Mouse (Mus musculus) heart, embryonic 12.5 days (tissue): ENCODE data around the gene Med13l. TPM values are rescaled to one million over a fixed set of nuclear protein-coding genes. Genes with fewer than 3 reads are reported as not detected.
"Not testable (repeated sequence)": the region's sequence is repeated elsewhere in the genome, so short reads cannot be mapped to it uniquely, and the experiment has no call there.

ENCODE experiments used
- ATAC-seq: fragments of 200-750 bp; cut with Nextera tagmentation; 2 replicates; pipeline ENCODE4 v1.8.0; 2017; ENCODE audit warnings: moderate TSS enrichment, moderate library complexity; ENCODE audit not compliant: insufficient number of reproducible peaks, low FRiP score
- H3K27ac ChIP-seq: fragments of 300-500 bp; sonication (generic); 2 replicates; pipeline ENCODE4 v1.5.1; 2016; ENCODE audit warnings: mild to moderate bottlenecking, moderate library complexity; ENCODE audit not compliant: poor library complexity, severe bottlenecking
- H3K27me3 ChIP-seq: fragments of 300-500 bp; sonication (generic); replicated peaks from 2 replicates; pipeline ENCODE4 v1.6.1; 2016; ENCODE audit warnings: mild to moderate bottlenecking, moderate library complexity
- H3K36me3 ChIP-seq: fragments of 300-500 bp; sonication (generic); 2 replicates; pipeline ENCODE4 v1.6.1; 2016; ENCODE audit warnings: mild to moderate bottlenecking, moderate library complexity
- H3K4me1 ChIP-seq: fragments of 300-500 bp; sonication (generic); replicated peaks from 2 replicates; pipeline ENCODE4 v1.6.1; 2016; ENCODE audit warnings: mild to moderate bottlenecking
- H3K4me2 ChIP-seq: fragments of 300-500 bp; sonication (generic); 2 replicates; pipeline ENCODE4 v1.6.1; 2016; ENCODE audit warnings: mild to moderate bottlenecking, moderate library complexity
- H3K4me3 ChIP-seq: fragments of 300-500 bp; sonication (generic); 2 replicates; pipeline ENCODE4 v1.5.1; 2016; ENCODE audit warnings: mild to moderate bottlenecking
- H3K9ac ChIP-seq: fragments of 300-500 bp; sonication (generic); 2 replicates; pipeline ENCODE4 v1.6.1; 2016; ENCODE audit warnings: mild to moderate bottlenecking, moderate library complexity
- H3K9me3 ChIP-seq: fragments of 300-500 bp; sonication (generic); replicated peaks from 2 replicates; pipeline ENCODE4 v1.6.1; 2016; ENCODE audit warnings: mild to moderate bottlenecking, moderate library complexity
- WGBS: fragments of 180-500 bp; shearing (Covaris S2); methylation state at CpG from one replicate; pipeline ENCODE4 v1.1.7; 2016; 5-methylcytosine and 5-hydroxymethylcytosine counted together
- polyA plus RNA-seq: library from polyadenylated mRNA; unstranded; fragments of >200 nt; fragmentation: Nextera tagmentation; extraction: Ambion mirVana; gene quantifications from 2 replicates; pipeline ENCODE4 v1.2.1, GENCODE M21; 2016

Gene Med13l
- polyA plus RNA-seq, 1 experiment from 2014 or later: 10.0 TPM

GRCm38 (mm10) chr5:118646897-118647296 is 86.4 kb downstream of the Med13l start:
- 76% methylated on average over 5 of the region's 5 CpGs for WGBS

GRCm38 (mm10) chr5:118647384-118647783 is 86.9 kb downstream of the Med13l start:
- H3K9me3 ChIP-seq: no peaks in the 10 kb centered on the region
- H3K27me3 ChIP-seq: no peaks in the 10 kb centered on the region
- peaks cover 57% of the 10 kb centered on the region for H3K4me1 ChIP-seq
- WGBS: 77% methylated on average over 6 of the region's 6 CpGs
- no peak overlapping the region for H3K27ac ChIP-seq
- no peaks in the 10 kb centered on the region for H3K36me3 ChIP-seq
- no peak overlapping the region for H3K4me3 ChIP-seq
- no peak for ATAC-seq
- H3K9ac ChIP-seq: no peak overlapping the region
- no peak overlapping the region for H3K4me2 ChIP-seq

More at GRCm38 (mm10) chr5:118646897-118647296, 86.4 kb downstream of the Med13l start:
- Histone ChIP-seq H3K27me3 (no peaks in the 10 kb centered on the region), H3K36me3 (no peaks in the 10 kb centered on the region), H3K9ac (no peak overlapping the region), H3K27ac (no peak overlapping the region), H3K4me3 (no peak overlapping the region), H3K9me3 (no peaks in the 10 kb centered on the region), H3K4me1 (peaks cover 59% of the 10 kb centered on the region), H3K4me2 (no peak overlapping the region)
- ATAC-seq: no peak

DNA sequence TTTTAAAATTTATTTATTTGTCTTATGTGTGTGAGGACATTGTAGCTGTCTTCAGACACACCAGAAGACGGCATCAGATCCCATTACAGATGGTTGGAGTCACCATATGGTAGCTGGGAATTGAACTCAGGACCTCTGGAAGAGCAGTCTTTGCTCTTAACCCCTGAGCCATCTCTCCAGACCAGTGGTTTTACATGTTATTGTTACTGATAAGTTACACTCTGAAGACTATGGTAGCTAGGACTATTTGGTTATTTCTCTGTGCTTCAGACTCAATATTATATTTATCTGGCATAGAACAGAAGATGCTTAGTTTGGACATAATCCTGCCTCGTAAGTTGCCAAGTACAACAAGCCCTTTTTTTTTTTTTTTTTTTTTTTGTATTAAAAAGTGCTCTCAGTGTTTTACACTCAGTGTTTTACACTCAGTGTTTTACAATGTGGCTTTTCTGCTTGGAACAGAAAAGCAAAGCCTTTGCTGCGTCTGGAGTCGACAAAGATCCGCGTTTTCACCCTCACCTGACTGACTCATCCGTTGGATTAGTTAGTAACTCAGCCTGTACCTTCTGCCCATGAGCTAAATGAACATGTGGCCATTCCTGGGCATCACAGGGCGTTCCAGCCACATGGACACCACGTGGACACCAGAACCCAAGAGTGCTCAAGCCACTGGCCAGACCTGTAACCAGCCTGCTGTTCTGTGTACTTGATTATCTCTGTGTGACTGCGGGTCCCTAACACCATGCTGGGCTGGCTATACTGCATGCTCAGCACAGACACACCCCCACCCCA is 88.9 kb downstream of the Med13l start:
- H3K4me1 ChIP-seq: peaks cover 50% of the 10 kb centered on the region
- no peak overlapping the region for H3K27ac ChIP-seq
- WGBS: 80% methylated on average over 10 of the region's 10 CpGs
- ATAC-seq: no peak
- no peaks in the 10 kb centered on the region for H3K27me3 ChIP-seq
- no peaks in the 10 kb centered on the region for H3K36me3 ChIP-seq
- H3K9me3 ChIP-seq: no peaks in the 10 kb centered on the region
- no peak overlapping the region for H3K4me3 ChIP-seq
- no peak overlapping the region for H3K9ac ChIP-seq
- no peak overlapping the region for H3K4me2 ChIP-seq

GRCm38 (mm10) chr5:118650007-118650548 is 89.6 kb downstream of the Med13l start:
- Histone ChIP-seq H3K9me3 (no peaks in the 10 kb centered on the region), H3K36me3 (no peaks in the 10 kb centered on the region), H3K4me3 (no peak overlapping the region), H3K27me3 (no peaks in the 10 kb centered on the region), H3K9ac (no peak overlapping the region), H3K4me2 (no peak overlapping the region), H3K27ac (no peak overlapping the region), H3K4me1 (peaks cover 49% of the 10 kb centered on the region)
- WGBS: 85% methylated on average over 4 of the region's 4 CpGs
- ATAC-seq: no peak

GRCm38 (mm10) chr5:118650746-118651145 is 90.3 kb downstream of the Med13l start:
- no peak for ATAC-seq
- Histone ChIP-seq H3K4me2 (no peak overlapping the region), H3K27me3 (no peaks in the 10 kb centered on the region), H3K9me3 (no peaks in the 10 kb centered on the region), H3K27ac (no peak overlapping the region), H3K9ac (no peak overlapping the region), H3K4me1 (peaks cover 46% of the 10 kb centered on the region), H3K36me3 (no peaks in the 10 kb centered on the region), H3K4me3 (no peak overlapping the region)
- 77% methylated on average over 7 of the region's 7 CpGs for WGBS

GRCm38 (mm10) chr5:118652611-118653010 is 92.1 kb downstream of the Med13l start:
- Histone ChIP-seq H3K27ac (no peak overlapping the region), H3K27me3 (no peaks in the 10 kb centered on the region), H3K9ac (no peak overlapping the region), H3K36me3 (no peaks in the 10 kb centered on the region), H3K4me1 (peaks cover 46% of the 10 kb centered on the region), H3K4me2 (no peak overlapping the region), H3K9me3 (no peaks in the 10 kb centered on the region), H3K4me3 (no peak overlapping the region)
- ATAC-seq: no peak
- 93% methylated on average over 8 of the region's 8 CpGs for WGBS

- not testable (repeated sequence) for H3K4me2 ChIP-seq, H3K9ac ChIP-seq, H3K4me3 ChIP-seq, H3K27me3 ChIP-seq, H3K9me3 ChIP-seq, H3K27ac ChIP-seq, ATAC-seq, H3K36me3 ChIP-seq
- WGBS: 91% methylated on average over 5 of the region's 5 CpGs
- peaks cover 41% of the 10 kb centered on the region for H3K4me1 ChIP-seq
These were observed 92.6 kb downstream of the Med13l start for GRCm38 (mm10) chr5:118653119-118653518.

GRCm38 (mm10) chr5:118654599-118654998 is 94.1 kb downstream of the Med13l start:
- Histone ChIP-seq H3K36me3 (no peaks in the 10 kb centered on the region), H3K9me3 (no peaks in the 10 kb centered on the region), H3K4me1 (peaks cover 52% of the 10 kb centered on the region), H3K4me2 (no peak overlapping the region), H3K4me3 (no peak overlapping the region), H3K27me3 (no peaks in the 10 kb centered on the region), H3K9ac (no peak overlapping the region), H3K27ac (no peak overlapping the region)
- 86% methylated on average over 11 of the region's 11 CpGs for WGBS
- no peak for ATAC-seq

DNA sequence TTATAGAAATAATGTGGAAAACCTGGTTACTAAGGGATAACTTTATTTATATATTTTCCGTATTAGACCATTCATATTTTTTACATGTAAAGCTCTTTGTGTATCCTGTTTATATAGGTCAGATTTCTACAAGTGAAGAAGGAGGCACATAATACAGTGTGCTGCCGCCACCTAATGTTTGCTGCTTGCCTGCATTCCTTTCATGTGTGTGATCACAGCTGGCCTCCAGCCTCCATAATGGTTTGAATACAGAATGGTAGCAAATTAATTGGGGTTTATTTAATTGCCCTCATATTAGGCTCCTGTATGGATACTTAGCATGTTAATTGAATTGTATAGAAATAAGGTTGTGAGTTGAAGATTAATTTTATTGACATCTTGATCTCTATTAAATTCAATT is 94.5 kb downstream of the Med13l start:
- Histone ChIP-seq H3K36me3 (no peaks in the 10 kb centered on the region), H3K4me2 (no peak overlapping the region), H3K27ac (no peak overlapping the region), H3K9me3 (no peaks in the 10 kb centered on the region), H3K4me3 (no peak overlapping the region), H3K27me3 (no peaks in the 10 kb centered on the region), H3K9ac (no peak overlapping the region), H3K4me1 (peaks cover 53% of the 10 kb centered on the region)
- 68% methylated on average over 2 of the region's 2 CpGs for WGBS
- ATAC-seq: no peak

DNA sequence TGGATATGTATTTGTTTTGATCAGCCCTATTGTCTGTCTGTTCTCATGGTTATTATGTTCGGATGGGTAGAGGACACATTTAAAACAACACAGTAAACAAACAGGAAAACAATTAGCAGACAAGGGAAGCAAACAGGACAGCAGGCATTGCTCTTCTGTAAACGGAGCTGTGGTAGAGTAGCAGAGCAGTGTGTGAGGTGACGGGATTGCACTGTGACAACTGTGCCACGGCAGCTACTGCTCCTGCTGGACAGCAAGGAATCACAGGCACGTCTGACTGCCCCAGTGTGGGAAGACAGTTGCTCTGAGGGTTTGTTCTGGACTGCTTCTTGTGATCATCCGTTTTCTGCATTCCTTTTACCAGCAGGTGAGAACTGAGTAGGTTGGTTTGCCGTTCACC is 94.9 kb downstream of the Med13l start:
- Histone ChIP-seq H3K9ac (no peak overlapping the region), H3K4me3 (no peak overlapping the region), H3K27ac (no peak overlapping the region; the same call in 1 of the 2 replicates), H3K4me2 (no peak overlapping the region), H3K4me1 (peaks cover 54% of the 10 kb centered on the region), H3K27me3 (no peaks in the 10 kb centered on the region), H3K9me3 (no peaks in the 10 kb centered on the region), H3K36me3 (no peaks in the 10 kb centered on the region)
- 54% methylated on average over 7 of the region's 7 CpGs for WGBS
- ATAC-seq: no peak

- H3K9ac ChIP-seq: no peak overlapping the region
- ATAC-seq: no peak
- no peak overlapping the region for H3K4me3 ChIP-seq
- no peaks in the 10 kb centered on the region for H3K36me3 ChIP-seq
- H3K4me1 ChIP-seq: peaks cover 53% of the 10 kb centered on the region
- H3K4me2 ChIP-seq: no peak overlapping the region
- no peaks in the 10 kb centered on the region for H3K9me3 ChIP-seq
- H3K27me3 ChIP-seq: no peaks in the 10 kb centered on the region
- no peak overlapping the region for H3K27ac ChIP-seq
- 72% methylated on average over 6 of the region's 6 CpGs for WGBS
These were observed 95.5 kb downstream of the Med13l start for GRCm38 (mm10) chr5:118655966-118656365.
